Mouse (Mus musculus) liver, postnatal 0 days (tissue): ENCODE data around the gene Srp68.

Experiments
- CTCF ChIP-seq: sonication (generic); IDR thresholded peaks from 2 replicates; pipeline ENCODE4 v1.5.1; 2016; ENCODE audit warnings: antibody characterized with exemption, low read depth
- EP300 ChIP-seq: IDR thresholded peaks from 2 replicates; pipeline ENCODE4 v1.6.1; 2016; ENCODE audit warnings: antibody characterized with exemption, low read depth, mild to moderate bottlenecking

GRCm38 (mm10) chr11:116221931-116222739, 51.9 kb downstream of the Srp68 start:
- TF ChIP-seq EP300 (no peak), CTCF (no peak)
